Mouse (Mus musculus): ENCODE results near the gene Baiap2. TPM values are rescaled to one million over a fixed set of nuclear protein-coding genes. Genes with fewer than 3 reads are reported as not detected.

Baiap2 gene
- polyA plus RNA-seq, 1 experiment from 2014 or later, result 4.2 TPM

DNA sequence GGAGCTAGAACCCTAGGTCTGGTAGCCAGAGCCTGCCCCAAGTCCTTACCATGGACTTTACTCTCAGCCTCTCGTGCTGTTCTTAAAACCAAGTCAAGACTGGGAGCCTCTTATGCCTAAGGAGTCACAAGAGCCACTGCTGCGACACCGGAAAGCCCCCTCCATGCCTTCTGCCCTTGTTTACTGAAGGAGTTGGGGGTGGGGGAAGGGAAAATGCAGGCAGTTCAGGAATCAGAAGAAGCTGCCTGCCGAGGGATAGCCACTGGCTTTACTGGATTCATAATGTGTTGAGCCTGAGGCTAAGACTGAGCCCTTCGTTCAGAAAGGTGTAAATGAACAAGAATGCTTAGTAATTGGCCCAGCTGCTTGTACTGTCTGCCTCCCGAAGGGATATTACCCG lies 29.7 kb upstream of the Baiap2 start:
- TF ChIP-seq CTCF (IDR thresholded peaks at IDR 0.05; ENCODE audit: low read depth), result no peak
- no peak for ATAC-seq
- H3K27ac ChIP-seq (ENCODE audit: low read depth, low read length), result peak overlapping the region; percentile 82

DNA sequence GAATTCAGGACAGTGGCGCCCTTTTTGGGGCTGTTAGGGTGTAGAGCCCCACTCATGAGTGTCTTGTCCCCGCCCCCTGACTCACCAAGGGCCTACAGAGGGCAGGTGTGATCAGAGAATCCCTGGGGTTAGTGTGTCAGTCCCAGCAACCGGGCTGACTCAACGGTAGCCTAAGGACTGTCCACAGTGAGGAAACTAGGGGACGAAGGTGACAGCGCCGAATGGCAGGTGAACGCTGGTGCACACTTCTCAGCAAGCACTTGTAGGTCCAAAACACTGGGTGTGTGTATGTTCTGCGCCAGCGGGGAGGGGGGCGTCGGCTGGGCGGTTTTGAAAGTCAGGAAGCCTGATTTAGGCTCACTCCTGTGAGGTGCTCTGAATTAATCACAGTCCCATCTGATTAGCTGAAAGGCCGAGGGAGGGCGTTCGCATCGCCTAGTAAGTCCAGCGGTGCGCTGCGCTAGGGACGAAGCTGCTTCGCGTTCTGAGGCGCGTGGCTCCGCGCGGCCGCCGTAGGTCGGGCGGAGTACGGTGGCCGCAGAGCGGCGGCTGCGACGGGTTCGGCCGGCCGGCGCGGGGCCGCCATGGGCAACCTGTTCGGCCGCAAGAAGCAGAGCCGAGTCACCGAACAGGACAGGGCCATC lies 29.1 kb upstream of the Baiap2 start, which contains the start of gene Chmp6:
Gene Chmp6, plus strand, starts transcription at position 151 of the 644 bp plus-strand sequence.
- Histone ChIP-seq H3K4me1 (replicated peaks; ENCODE audit: control insufficient read depth, insufficient read depth, low read length) (0 out of 2 replicates have a peak, but pooled peaks cover 3% of the 10 kb centered on the region), H3K36me3 (ENCODE audit: control insufficient read depth, insufficient read depth) (peaks cover 14% of the 10 kb centered on the region), H3K4me3 (ENCODE audit: low read depth, low read length) (peak within 1 kb of the TSS; percentile 96), H3K4me2 (replicated peaks; ENCODE audit: low read depth) (peak within 1 kb of the TSS; percentile 85), H3K27ac (ENCODE audit: low read depth, low read length) (peak within 1 kb of the TSS; percentile 82), H3K27me3 (replicated peaks; ENCODE audit: control insufficient read depth, insufficient read depth, low read length) (no peaks in the 10 kb centered on the region), H3K9ac (ENCODE audit: low read depth, low read length) (peak within 1 kb of the TSS; percentile 95), H3K9me3 (ENCODE audit: control insufficient read depth) (no peaks in the 10 kb centered on the region)
- peak; percentile 32 for TF ChIP-seq CTCF (IDR thresholded peaks at IDR 0.05; ENCODE audit: low read depth)
- WGBS, result under 1% methylated on average over 48 of the region's 48 CpGs
- peak; percentile 51 for ATAC-seq

More for the DNA sequence above, 29.7 kb upstream of the Baiap2 start:
- Histone ChIP-seq H3K4me2 (replicated peaks; ENCODE audit: low read depth) (peak overlapping the region; percentile 85), H3K4me3 (ENCODE audit: low read depth, low read length) (peak overlapping the region; percentile 96), H3K27me3 (replicated peaks; ENCODE audit: control insufficient read depth, insufficient read depth, low read length) (no peaks in the 10 kb centered on the region), H3K9me3 (ENCODE audit: control insufficient read depth) (no peaks in the 10 kb centered on the region), H3K36me3 (ENCODE audit: control insufficient read depth, insufficient read depth) (peaks cover 9% of the 10 kb centered on the region), H3K4me1 (replicated peaks; ENCODE audit: control insufficient read depth, insufficient read depth, low read length) (0 out of 2 replicates have a peak, but pooled peaks cover 3% of the 10 kb centered on the region), H3K9ac (ENCODE audit: low read depth, low read length) (peak overlapping the region; percentile 95; the same call in 1 of the 2 replicates)
- 13% methylated on average over 7 of the region's 7 CpGs for WGBS

DNA sequence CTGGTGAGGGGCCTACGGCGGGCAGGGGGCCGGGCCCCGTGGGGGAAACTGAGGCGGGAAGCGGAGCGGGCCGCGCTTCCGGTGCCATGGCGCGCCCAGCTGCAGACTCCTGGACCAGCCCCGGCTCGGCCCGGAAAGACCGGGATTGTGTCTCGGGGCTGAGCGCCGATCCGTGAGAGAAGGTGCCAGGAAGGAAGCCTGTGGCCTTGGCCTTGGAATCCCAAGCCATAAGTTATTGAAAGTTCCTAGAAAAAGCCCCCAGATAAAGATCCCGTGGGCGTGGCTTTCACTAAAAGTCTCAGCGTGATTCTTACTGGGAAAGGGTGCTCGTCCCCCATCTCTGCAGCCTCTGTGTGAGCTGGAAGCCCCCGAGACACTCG lies 28.6 kb upstream of the Baiap2 start:
- peak overlapping the region; percentile 96 for H3K4me3 ChIP-seq (ENCODE audit: low read depth, low read length)
- 0 out of 2 replicates have a peak, but pooled peaks cover 3% of the 10 kb centered on the region for H3K4me1 ChIP-seq (replicated peaks; ENCODE audit: control insufficient read depth, insufficient read depth, low read length)
- no peaks in the 10 kb centered on the region for H3K9me3 ChIP-seq (ENCODE audit: control insufficient read depth)
- peak; percentile 1; the same call in 1 of the 2 replicates for ATAC-seq
- no peaks in the 10 kb centered on the region for H3K27me3 ChIP-seq (replicated peaks; ENCODE audit: control insufficient read depth, insufficient read depth, low read length)
- peak overlapping the region; percentile 95 for H3K9ac ChIP-seq (ENCODE audit: low read depth, low read length)
- TF ChIP-seq CTCF (IDR thresholded peaks at IDR 0.05; ENCODE audit: low read depth), result no peak
- H3K4me2 ChIP-seq (replicated peaks; ENCODE audit: low read depth), result peak overlapping the region; percentile 85
- under 1% methylated on average over 26 of the region's 26 CpGs for WGBS
- H3K27ac ChIP-seq (ENCODE audit: low read depth, low read length), result peak overlapping the region; percentile 82
- H3K36me3 ChIP-seq (ENCODE audit: control insufficient read depth, insufficient read depth), result peaks cover 19% of the 10 kb centered on the region

DNA sequence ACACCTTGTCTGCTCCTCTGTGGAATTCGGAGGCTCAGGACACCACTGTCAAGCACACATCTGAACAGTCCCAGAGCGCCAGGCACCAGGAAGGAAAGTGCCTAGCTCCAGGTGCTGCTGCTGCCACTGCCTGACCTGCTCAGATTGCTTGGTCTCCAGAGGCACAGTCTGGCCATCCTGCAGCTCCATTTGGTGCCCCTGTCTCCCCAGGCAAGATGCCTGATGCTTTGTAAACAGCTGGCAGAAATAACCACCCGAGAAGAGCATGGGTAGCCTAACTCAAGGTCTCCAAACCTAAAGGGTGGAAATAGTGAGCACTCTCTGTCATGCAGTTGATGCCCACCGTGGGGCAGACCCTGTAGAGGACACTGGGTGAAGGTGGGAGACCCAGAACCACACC lies 28.2 kb upstream of the Baiap2 start:
- peak overlapping the region; percentile 85 for H3K4me2 ChIP-seq (replicated peaks; ENCODE audit: low read depth)
- 0 out of 2 replicates have a peak, but pooled peaks cover 3% of the 10 kb centered on the region for H3K4me1 ChIP-seq (replicated peaks; ENCODE audit: control insufficient read depth, insufficient read depth, low read length)
- ATAC-seq, result no peak
- peak overlapping the region; percentile 96 for H3K4me3 ChIP-seq (ENCODE audit: low read depth, low read length)
- H3K27me3 ChIP-seq (replicated peaks; ENCODE audit: control insufficient read depth, insufficient read depth, low read length), result no peaks in the 10 kb centered on the region
- no peak for TF ChIP-seq CTCF (IDR thresholded peaks at IDR 0.05; ENCODE audit: low read depth)
- peak overlapping the region; percentile 95 for H3K9ac ChIP-seq (ENCODE audit: low read depth, low read length)
- H3K27ac ChIP-seq (ENCODE audit: low read depth, low read length), result peak overlapping the region; percentile 82
- H3K9me3 ChIP-seq (ENCODE audit: control insufficient read depth), result no peaks in the 10 kb centered on the region
- H3K36me3 ChIP-seq (ENCODE audit: control insufficient read depth, insufficient read depth), result peaks cover 24% of the 10 kb centered on the region
- WGBS, result 15% methylated on average over 4 of the region's 4 CpGs

- WGBS, result 63% methylated on average over 9 of the region's 9 CpGs
- Histone ChIP-seq H3K27ac (ENCODE audit: low read depth, low read length) (peak overlapping the region; percentile 90), H3K36me3 (ENCODE audit: control insufficient read depth, insufficient read depth) (peaks cover 33% of the 10 kb centered on the region), H3K9ac (ENCODE audit: low read depth, low read length) (peak overlapping the region; percentile 7; the same call in 1 of the 2 replicates), H3K9me3 (ENCODE audit: control insufficient read depth) (no peaks in the 10 kb centered on the region), H3K4me3 (ENCODE audit: low read depth, low read length) (peak overlapping the region; percentile 96; the same call in 1 of the 2 replicates), H3K4me1 (replicated peaks; ENCODE audit: control insufficient read depth, insufficient read depth, low read length) (0 out of 2 replicates have a peak, but pooled peaks cover 3% of the 10 kb centered on the region), H3K27me3 (replicated peaks; ENCODE audit: control insufficient read depth, insufficient read depth, low read length) (no peaks in the 10 kb centered on the region), H3K4me2 (replicated peaks; ENCODE audit: low read depth) (peak overlapping the region; percentile 85)
- TF ChIP-seq CTCF (IDR thresholded peaks at IDR 0.05; ENCODE audit: low read depth), result no peak
- peak; percentile 8; the same call in 1 of the 2 replicates for ATAC-seq
Observed at GRCm38 (mm10) chr11:119915666-119916065, 26.9 kb upstream of the Baiap2 start.

DNA sequence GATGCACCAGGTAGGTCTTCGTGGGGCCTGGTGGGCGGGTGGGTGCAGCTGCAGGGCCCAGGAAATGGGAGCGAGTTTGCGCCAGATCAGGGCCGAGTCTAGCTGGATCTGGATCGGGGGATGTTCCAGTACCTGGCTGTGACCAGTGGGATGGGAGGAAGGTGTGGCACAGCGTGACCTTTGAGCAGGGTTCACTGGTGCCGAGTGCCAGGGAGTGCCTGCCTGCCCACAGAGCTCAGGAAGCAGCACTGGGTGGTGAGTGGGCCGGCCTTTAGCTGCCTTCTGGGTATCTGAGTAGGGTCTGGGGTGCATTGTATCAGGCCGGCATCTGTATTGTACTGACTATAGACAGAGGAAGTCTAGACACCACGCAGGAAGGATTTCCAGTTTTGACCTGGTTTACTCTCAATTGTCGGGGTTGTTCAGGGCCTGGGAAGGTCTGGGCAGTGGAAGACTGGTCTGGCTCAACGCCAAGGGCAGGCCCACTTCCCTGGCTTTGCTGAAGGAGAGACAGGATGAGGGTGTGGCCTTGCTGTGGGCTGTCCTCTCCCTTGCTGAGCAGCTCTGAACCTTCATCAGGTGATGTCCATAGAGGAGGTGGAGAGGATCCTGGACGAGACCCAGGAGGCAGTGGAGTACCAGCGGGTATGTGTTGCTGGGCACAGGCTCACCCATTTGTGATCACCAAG lies 26.3 kb upstream of the Baiap2 start:
- Histone ChIP-seq H3K9ac (ENCODE audit: low read depth, low read length) (no peak overlapping the region), H3K27me3 (replicated peaks; ENCODE audit: control insufficient read depth, insufficient read depth, low read length) (no peaks in the 10 kb centered on the region), H3K4me1 (replicated peaks; ENCODE audit: control insufficient read depth, insufficient read depth, low read length) (0 out of 2 replicates have a peak, but pooled peaks cover 3% of the 10 kb centered on the region), H3K27ac (ENCODE audit: low read depth, low read length) (peak overlapping the region; percentile 90), H3K4me3 (ENCODE audit: low read depth, low read length) (peak overlapping the region; percentile 96; the same call in 1 of the 2 replicates), H3K9me3 (ENCODE audit: control insufficient read depth) (no peaks in the 10 kb centered on the region), H3K4me2 (replicated peaks; ENCODE audit: low read depth) (peak overlapping the region; percentile 85), H3K36me3 (ENCODE audit: control insufficient read depth, insufficient read depth) (peaks cover 33% of the 10 kb centered on the region)
- 35% methylated on average over 15 of the region's 15 CpGs for WGBS
- no peak for TF ChIP-seq CTCF (IDR thresholded peaks at IDR 0.05; ENCODE audit: low read depth)
- peak; percentile 89 for ATAC-seq
